Mouse (Mus musculus) cortical plate, adult 2 months (tissue): ENCODE measurements at regions not wholly inside any gene's neighbourhood (a gene's known extent, or its start where the extent isn't known, plus 50 kb on each side); places are given as distances from the start of the nearest gene placed in this dataset.

Source experiments
- CTCF ChIP-seq: fragments of 200-500 bp; IDR thresholded peaks from 2 replicates; pipeline ENCODE4 v1.5.1; 2011; ENCODE audit warnings: mild to moderate bottlenecking, control low read depth, low read length; ENCODE audit not compliant: insufficient read depth; ENCODE audit errors: extremely low read depth
- POLR2A ChIP-seq: fragments of 200-500 bp; IDR thresholded peaks from 2 replicates; pipeline ENCODE4 v1.6.1; 2011; ENCODE audit warnings: mild to moderate bottlenecking, low read length, control low read depth; ENCODE audit not compliant: insufficient read depth; ENCODE audit errors: extremely low read depth

GRCm38 (mm10) chr11:45176971-45177370 is 559.9 kb downstream of the Ebf1 start:
- TF ChIP-seq CTCF (no peak), POLR2A (no peak)
